Mouse (Mus musculus) megakaryocyte, embryonic 14.5 days (primary cell): ENCODE measurements at regions not wholly inside any gene's neighbourhood (a gene's known extent, or its start where the extent isn't known, plus 50 kb on each side); places are given as distances from the start of the nearest gene placed in this dataset.

Source experiments
- H3K27me3 ChIP-seq: replicated peaks from 2 replicates; pipeline ENCODE3; 2012; ENCODE audit warnings: inconsistent platforms
- H3K36me3 ChIP-seq: replicated peaks from 2 replicates; pipeline ENCODE3; 2012; ENCODE audit warnings: low read length, inconsistent platforms, mixed read lengths
- H3K4me1 ChIP-seq: 2 replicates; pipeline ENCODE4 v1.6.1; 2012; ENCODE audit warnings: inconsistent platforms
- H3K4me3 ChIP-seq: replicated peaks from 2 replicates; pipeline ENCODE3; 2012; ENCODE audit warnings: moderate library complexity, mild to moderate bottlenecking, inconsistent platforms
- H3K9me3 ChIP-seq: 2 replicates; pipeline ENCODE4 v1.6.1; 2012; ENCODE audit warnings: inconsistent platforms
- FLI1 ChIP-seq: IDR thresholded peaks from 2 replicates; pipeline ENCODE4 v1.6.1; 2012; ENCODE audit warnings: low read length, inconsistent platforms, mixed read lengths
- GATA1 ChIP-seq: IDR thresholded peaks from 3 replicates; pipeline ENCODE4 v1.6.1; 2012; ENCODE audit warnings: mixed read lengths, low read length, inconsistent platforms, borderline replicate concordance

DNA sequence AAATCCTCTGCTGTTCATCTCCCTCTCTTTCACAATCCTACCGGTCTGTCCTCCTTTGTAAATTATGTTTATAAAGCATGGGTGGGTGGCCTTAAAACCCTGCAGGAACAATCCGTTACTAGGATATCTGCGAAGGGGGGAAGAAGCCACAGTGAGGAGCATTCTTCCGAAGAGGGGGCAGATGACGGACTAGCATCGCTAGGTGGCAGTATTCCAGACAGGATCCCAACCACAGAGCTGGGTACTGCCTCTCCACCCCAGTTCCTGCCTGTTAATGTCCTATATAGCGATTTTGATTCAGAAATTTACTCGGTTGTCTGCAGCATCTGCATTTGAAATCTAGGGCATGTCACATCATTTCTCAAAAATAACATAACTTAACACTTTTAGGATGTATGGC lies 419.9 kb upstream of the Atp2b1 start:
- no peak overlapping the region for H3K4me3 ChIP-seq
- no peaks in the 10 kb centered on the region for H3K9me3 ChIP-seq
- peaks cover 4% of the 10 kb centered on the region; the same call in 1 of the 2 replicates for H3K4me1 ChIP-seq
- H3K36me3 ChIP-seq, result no peaks in the 10 kb centered on the region
- H3K27me3 ChIP-seq, result no peaks in the 10 kb centered on the region
- no peak for TF ChIP-seq GATA1
- TF ChIP-seq FLI1, result no peak

DNA sequence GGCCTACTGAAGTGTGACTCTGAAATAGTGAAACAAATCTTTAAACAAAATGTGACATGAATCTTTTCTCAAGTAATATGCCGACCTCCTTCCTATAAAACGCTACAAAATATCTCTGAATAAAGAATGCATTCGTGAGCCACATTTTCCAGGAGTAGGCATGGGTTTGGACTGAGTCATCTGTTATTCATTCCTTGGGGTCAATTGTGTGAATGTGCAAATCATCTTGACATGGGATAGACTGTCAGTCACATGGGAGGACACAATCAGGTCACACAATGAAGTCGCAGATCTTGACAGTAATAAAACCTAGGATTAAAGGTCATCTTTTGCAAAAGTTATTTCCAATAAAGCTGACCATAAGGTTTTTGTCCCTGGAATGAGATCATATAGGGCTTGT lies 418.0 kb upstream of the Atp2b1 start:
- Histone ChIP-seq H3K4me1 (peaks cover 4% of the 10 kb centered on the region; the same call in 1 of the 2 replicates), H3K9me3 (no peaks in the 10 kb centered on the region)
- TF ChIP-seq GATA1 (no peak), FLI1 (no peak)

DNA sequence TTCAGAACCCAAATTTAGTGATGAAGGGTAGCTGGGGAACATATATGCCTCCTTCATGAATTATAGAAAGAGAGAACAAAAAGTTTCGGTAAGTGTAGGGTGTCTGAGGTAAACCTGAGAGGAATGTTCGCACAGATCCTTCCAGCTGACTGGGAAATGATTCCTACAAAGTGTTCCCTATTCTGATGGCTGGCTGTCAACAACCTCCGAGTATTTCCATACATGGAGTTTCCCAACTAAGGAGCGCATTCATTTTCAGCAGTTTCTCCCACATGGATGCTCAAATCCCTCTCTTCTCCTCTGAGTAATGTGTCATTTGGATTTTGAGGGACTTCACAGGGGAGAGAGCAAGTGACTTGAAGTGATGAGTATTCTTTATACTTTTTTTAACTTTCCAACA lies 413.9 kb upstream of the Atp2b1 start:
- Histone ChIP-seq H3K4me3 (no peak overlapping the region), H3K27me3 (no peaks in the 10 kb centered on the region)
- TF ChIP-seq GATA1 (no peak), FLI1 (no peak)

More for the DNA sequence above, 418.0 kb upstream of the Atp2b1 start:
- no peak overlapping the region for H3K4me3 ChIP-seq
- no peaks in the 10 kb centered on the region for H3K27me3 ChIP-seq
- H3K36me3 ChIP-seq, result no peaks in the 10 kb centered on the region

DNA sequence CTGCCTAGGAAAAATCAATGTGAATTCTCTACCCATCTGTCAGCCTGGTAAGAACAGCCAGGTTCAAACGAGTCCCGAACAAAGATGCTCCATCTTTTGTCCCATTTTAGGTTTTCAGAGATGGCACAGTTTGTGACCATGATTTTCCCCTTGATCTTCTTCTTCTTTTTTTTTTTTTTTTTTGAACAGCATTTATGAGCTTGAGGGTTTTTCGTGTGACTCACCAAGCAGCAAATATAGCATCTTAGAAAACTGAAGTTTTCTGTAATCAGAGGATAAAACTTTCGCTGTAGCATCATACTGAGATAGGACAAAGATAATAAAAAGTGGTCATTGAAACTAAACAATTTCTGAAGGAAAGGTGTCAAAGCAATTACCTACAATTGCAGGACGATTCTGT lies 412.6 kb upstream of the Atp2b1 start:
- Histone ChIP-seq H3K4me3 (no peak overlapping the region), H3K27me3 (no peaks in the 10 kb centered on the region), H3K9me3 (peaks cover 4% of the 10 kb centered on the region), H3K4me1 (no peaks in the 10 kb centered on the region), H3K36me3 (no peaks in the 10 kb centered on the region)
- no peak for TF ChIP-seq GATA1
- no peak for TF ChIP-seq FLI1

More for the DNA sequence above, 413.9 kb upstream of the Atp2b1 start:
- H3K4me1 ChIP-seq, result no peaks in the 10 kb centered on the region
- no peaks in the 10 kb centered on the region for H3K36me3 ChIP-seq
- no peaks in the 10 kb centered on the region for H3K9me3 ChIP-seq

DNA sequence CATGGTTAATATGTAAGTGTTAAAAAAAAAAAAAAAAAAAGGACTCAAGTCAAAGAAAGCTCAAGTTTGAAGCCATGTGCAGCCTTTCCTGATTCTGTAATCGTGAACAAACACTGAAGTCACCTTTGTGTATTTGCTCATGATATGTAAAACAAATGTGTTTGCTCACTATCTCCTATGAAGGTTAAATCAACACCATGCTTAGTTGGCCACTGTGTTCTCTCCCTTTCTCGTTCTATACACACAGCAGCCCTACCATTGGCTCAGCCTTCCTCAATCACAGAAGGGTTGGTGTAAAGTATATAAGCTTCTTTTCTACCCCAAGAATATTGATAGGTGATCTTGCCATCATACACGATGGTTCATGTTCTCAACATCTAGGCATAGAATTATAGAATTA lies 409.7 kb upstream of the Atp2b1 start:
- no peaks in the 10 kb centered on the region for H3K36me3 ChIP-seq
- no peak for TF ChIP-seq GATA1
- H3K4me3 ChIP-seq, result no peak overlapping the region
- H3K9me3 ChIP-seq, result peaks cover 4% of the 10 kb centered on the region
- no peaks in the 10 kb centered on the region for H3K27me3 ChIP-seq
- H3K4me1 ChIP-seq, result no peaks in the 10 kb centered on the region

DNA sequence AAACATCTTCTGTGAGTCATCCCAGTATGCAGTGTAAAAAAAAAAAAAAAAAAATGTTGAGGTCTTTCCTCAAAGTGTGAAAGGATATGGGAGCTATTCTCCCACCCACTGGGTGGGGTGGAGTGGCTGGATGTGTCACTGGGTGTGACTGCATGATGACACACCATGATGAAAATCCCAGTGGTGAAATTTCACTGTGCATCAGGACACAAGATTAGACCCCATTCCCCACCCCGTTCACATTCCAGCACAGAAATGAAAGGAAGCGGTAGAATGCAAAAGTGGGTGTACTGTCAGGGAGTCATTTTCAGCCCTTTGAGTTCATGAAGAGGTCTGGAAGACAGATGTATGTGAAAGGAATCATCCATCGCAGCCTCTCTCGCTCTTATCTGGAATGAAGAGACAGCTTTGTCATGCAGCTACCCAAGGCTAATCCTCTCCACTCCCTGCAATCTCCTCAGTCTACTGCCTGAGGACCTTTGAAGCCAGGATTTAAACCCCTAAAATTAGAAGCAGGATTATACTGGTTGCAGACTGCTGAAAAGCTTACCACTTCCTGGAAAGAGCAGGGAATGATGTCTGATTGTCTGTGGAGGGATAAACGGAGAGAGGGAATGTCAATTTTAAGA lies 405.6 kb upstream of the Atp2b1 start:
- no peak for TF ChIP-seq GATA1
- TF ChIP-seq FLI1, result no peak
- Histone ChIP-seq H3K36me3 (no peaks in the 10 kb centered on the region), H3K9me3 (peaks cover 4% of the 10 kb centered on the region), H3K4me1 (no peaks in the 10 kb centered on the region), H3K27me3 (no peaks in the 10 kb centered on the region), H3K4me3 (no peak overlapping the region)

DNA sequence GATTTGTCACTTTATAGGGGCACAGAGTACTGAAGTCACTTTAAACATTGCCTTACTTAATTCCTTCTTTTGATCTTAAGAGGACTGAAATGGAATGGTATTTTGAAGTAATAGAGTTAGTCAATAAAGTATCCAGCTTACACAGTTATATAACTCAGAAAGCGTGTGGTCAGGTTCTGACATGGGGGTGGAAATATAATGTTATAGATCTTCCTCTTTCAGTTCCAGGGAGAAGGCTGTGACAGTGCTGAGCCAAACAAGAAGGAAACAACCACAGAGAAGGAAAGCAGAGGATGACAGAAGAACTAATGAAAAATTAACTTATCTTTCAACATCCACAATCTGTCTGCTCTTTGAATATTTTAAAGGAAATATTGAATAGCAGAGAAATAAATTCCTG lies 399.4 kb upstream of the Atp2b1 start:
- Histone ChIP-seq H3K27me3 (no peaks in the 10 kb centered on the region), H3K4me3 (no peak overlapping the region), H3K9me3 (no peaks in the 10 kb centered on the region), H3K4me1 (no peaks in the 10 kb centered on the region), H3K36me3 (no peaks in the 10 kb centered on the region)
- TF ChIP-seq FLI1 (no peak), GATA1 (no peak)

DNA sequence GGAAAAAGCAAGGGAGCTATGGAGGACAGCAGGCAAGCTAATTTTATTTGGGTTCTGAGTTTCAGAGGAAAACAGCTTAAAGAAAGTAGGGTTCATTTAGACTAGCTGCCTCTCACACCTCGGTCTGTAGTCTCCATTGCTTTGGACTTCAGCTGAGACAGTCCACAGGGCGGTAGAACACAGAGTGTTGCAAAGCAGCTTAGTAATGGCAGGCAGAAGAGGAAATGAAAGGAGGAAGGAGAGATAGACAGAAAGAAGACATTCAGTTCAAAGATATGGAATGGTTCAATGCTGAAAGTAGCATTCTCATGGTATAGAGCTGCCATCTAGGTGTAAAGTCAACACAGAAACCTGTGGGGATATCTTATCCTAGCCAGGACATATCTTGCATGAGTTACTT lies 396.6 kb upstream of the Atp2b1 start:
- no peak for TF ChIP-seq GATA1
- TF ChIP-seq FLI1, result no peak
- Histone ChIP-seq H3K9me3 (peaks cover 3% of the 10 kb centered on the region; the same call in 1 of the 2 replicates), H3K36me3 (no peaks in the 10 kb centered on the region)

DNA sequence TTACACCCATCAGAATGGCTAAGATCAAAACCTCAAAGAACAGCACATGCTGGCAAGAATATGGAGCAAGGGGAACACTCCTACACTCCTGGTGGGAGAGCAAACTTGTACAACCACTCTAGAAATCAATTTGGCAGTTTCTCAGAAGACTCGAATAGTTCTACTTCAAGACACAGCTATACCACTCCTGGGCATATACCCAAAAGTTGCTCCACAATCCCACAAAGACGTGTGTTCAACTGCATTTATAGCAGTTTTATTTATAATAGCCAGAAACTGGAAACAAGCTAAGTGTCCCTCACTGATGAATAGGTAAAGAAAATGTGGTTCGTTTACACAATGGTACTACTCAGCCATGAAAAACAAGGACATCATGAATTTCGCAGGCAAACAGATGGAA lies 384.6 kb upstream of the Atp2b1 start:
- Histone ChIP-seq H3K36me3 (no peaks in the 10 kb centered on the region), H3K27me3 (no peaks in the 10 kb centered on the region), H3K4me3 (no peak overlapping the region), H3K4me1 (no peaks in the 10 kb centered on the region), H3K9me3 (0 out of 2 replicates have a peak, but pooled peaks cover 7% of the 10 kb centered on the region)
- TF ChIP-seq FLI1 (no peak), GATA1 (no peak)

More for the DNA sequence above, 396.6 kb upstream of the Atp2b1 start:
- Histone ChIP-seq H3K4me1 (no peaks in the 10 kb centered on the region), H3K4me3 (no peak overlapping the region), H3K27me3 (no peaks in the 10 kb centered on the region)

DNA sequence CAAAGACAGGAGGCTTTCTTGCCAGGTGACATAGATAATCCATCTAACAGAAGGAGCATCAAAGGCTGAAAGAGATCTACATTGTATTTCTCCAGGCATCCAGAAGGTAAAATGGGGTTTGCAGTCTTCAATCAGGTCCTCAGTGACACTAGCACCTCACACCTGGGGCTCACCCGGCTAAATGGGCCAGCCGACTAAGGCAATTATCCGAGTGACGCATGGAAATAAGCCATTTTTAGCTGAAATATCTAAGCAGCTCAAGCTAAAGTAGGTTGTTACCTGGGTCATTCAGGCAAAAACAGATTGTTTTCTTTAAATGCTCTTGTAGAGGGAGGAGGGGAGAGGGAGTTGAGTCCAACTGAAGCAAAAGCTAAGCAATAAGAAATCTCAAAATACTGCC lies 382.8 kb upstream of the Atp2b1 start:
- TF ChIP-seq GATA1, result no peak
- TF ChIP-seq FLI1, result no peak

More for the DNA sequence above, 382.8 kb upstream of the Atp2b1 start:
- Histone ChIP-seq H3K9me3 (0 out of 2 replicates have a peak, but pooled peaks cover 4% of the 10 kb centered on the region), H3K36me3 (no peaks in the 10 kb centered on the region), H3K4me1 (no peaks in the 10 kb centered on the region), H3K27me3 (no peaks in the 10 kb centered on the region), H3K4me3 (no peak overlapping the region)
